Mouse (Mus musculus): ENCODE results near the gene Taar5. TPM values are rescaled to one million over a fixed set of nuclear protein-coding genes. Genes with fewer than 3 reads are reported as not detected.

Taar5 gene
- total RNA-seq, 1 experiment: not detected

DNA sequence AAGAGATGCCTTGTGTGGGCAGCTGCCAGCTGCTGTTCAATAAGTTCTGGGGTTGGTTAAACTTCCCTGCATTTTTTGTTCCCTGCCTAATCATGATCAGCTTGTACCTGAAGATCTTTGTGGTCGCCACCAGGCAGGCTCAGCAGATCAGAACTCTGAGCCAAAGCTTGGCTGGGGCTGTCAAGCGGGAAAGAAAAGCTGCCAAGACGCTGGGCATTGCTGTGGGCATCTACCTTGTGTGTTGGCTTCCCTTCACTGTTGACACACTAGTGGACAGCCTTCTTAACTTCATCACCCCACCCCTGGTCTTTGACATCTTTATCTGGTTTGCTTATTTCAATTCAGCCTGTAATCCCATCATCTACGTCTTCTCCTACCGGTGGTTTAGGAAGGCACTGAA is 750 bp downstream of the Taar5 start:
- Histone ChIP-seq H3K4me3 (ENCODE audit: insufficient read depth in 1 of 2, low read depth in 1 of 2, low read length in 2 of 2, poor library complexity in 1 of 2, severe bottlenecking in 1 of 2) (no peak overlapping the region), H3K36me3 (ENCODE audit: control insufficient read depth, insufficient read depth, low read length, poor library complexity, severe bottlenecking) (no peaks in the 10 kb centered on the region), H3K9ac (ENCODE audit: insufficient read depth, low read depth, low read length, poor library complexity, severe bottlenecking) (no peak overlapping the region), H3K27ac (ENCODE audit: insufficient read depth, low read depth, low read length, poor library complexity, severe bottlenecking) (no peak overlapping the region), H3K4me1 (ENCODE audit: control insufficient read depth in 2 of 2, insufficient read depth in 2 of 2, low read length in 2 of 2, poor library complexity in 1 of 2) (0 out of 4 replicates have a peak, but pooled peaks cover 0 to 2% of the 10 kb centered on the region in 2 experiments), H3K9me3 (ENCODE audit: control insufficient read depth, insufficient read depth, low read depth, low read length) (no peaks in the 10 kb centered on the region)
- no peak for DNase-seq (ENCODE audit: low read depth, low spot score)
- TF ChIP-seq ZNF384 (IDR thresholded peaks at IDR 0.05; ENCODE audit: low read depth, low read length) (no peak), MAFK (IDR thresholded peaks at IDR 0.05; ENCODE audit: insufficient read depth, low read depth, low read length) (no peak), HCFC1 (IDR thresholded peaks at IDR 0.05; ENCODE audit: borderline replicate concordance, insufficient read depth, low read length) (no peak), ZC3H11A (IDR thresholded peaks at IDR 0.05; ENCODE audit: borderline replicate concordance, low read depth, low read length) (no peak), CHD2 (IDR thresholded peaks at IDR 0.05; ENCODE audit: low read depth, low read length) (no peak)
- in situ Hi-C loops (cut with MboI; ENCODE audit: low sequenced_read_pairs in 2 of 2, unreplicated experiment in 2 of 2): loop anchor here in 1 of 2 experiments (25.0 kb wide), 1 partner anchor 641 kb away; no protein-coding TSS in a partner anchor

DNA sequence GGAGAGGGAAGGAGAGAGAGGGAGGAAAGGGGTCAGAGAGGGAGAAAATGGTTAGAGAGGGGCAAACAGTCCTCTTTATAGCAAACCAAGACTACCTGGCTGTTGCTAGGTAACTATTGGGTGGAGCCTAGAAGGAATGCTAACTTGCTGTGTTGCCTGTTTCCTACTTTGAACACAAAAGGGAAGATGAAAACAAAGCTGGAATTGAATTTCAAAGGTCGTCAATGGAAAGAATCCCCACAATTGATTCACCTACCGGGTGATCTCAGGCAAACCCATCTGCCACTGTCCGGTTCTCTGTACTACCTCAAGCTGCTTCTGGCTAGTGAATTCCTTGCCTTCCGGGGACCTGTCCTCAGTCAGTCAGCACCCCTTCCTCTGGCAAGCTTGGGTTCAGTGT is 7.5 kb downstream of the Taar5 start:
- TF ChIP-seq CHD2 (IDR thresholded peaks at IDR 0.05; ENCODE audit: low read depth, low read length): no peak
- no peak for TF ChIP-seq ZC3H11A (IDR thresholded peaks at IDR 0.05; ENCODE audit: borderline replicate concordance, low read depth, low read length)
- no peak for TF ChIP-seq HCFC1 (IDR thresholded peaks at IDR 0.05; ENCODE audit: borderline replicate concordance, insufficient read depth, low read length)
- TF ChIP-seq ZNF384 (IDR thresholded peaks at IDR 0.05; ENCODE audit: low read depth, low read length): no peak
- no peak for TF ChIP-seq MAFK (IDR thresholded peaks at IDR 0.05; ENCODE audit: insufficient read depth, low read depth, low read length)
- Histone ChIP-seq H3K4me3 (ENCODE audit: insufficient read depth in 1 of 2, low read depth in 1 of 2, low read length in 2 of 2, poor library complexity in 1 of 2, severe bottlenecking in 1 of 2) (no peak overlapping the region), H3K9ac (ENCODE audit: insufficient read depth, low read depth, low read length, poor library complexity, severe bottlenecking) (no peak overlapping the region), H3K9me3 (ENCODE audit: control insufficient read depth, insufficient read depth, low read depth, low read length) (no peaks in the 10 kb centered on the region), H3K36me3 (ENCODE audit: control insufficient read depth, insufficient read depth, low read length, poor library complexity, severe bottlenecking) (no peaks in the 10 kb centered on the region), H3K4me1 (ENCODE audit: control insufficient read depth in 2 of 2, insufficient read depth in 2 of 2, low read length in 2 of 2, poor library complexity in 1 of 2) (peaks cover 2 to 4% of the 10 kb centered on the region in 2 experiments), H3K27ac (ENCODE audit: insufficient read depth, low read depth, low read length, poor library complexity, severe bottlenecking) (no peak overlapping the region)
- in situ Hi-C loops (cut with MboI; ENCODE audit: low sequenced_read_pairs in 2 of 2, unreplicated experiment in 2 of 2): no loop called here
- DNase-seq (ENCODE audit: low read depth, low spot score): peak; percentile 62

GRCm38 (mm10) chr10:23978901-23979705 is 8.6 kb downstream of the Taar5 start:
- no peak overlapping the region for H3K9ac ChIP-seq (ENCODE audit: insufficient read depth, low read depth, low read length, poor library complexity, severe bottlenecking)
- H3K4me1 ChIP-seq (ENCODE audit: control insufficient read depth in 2 of 2, insufficient read depth in 2 of 2, low read length in 2 of 2, poor library complexity in 1 of 2): peaks cover 2 to 4% of the 10 kb centered on the region in 2 experiments
- no peaks in the 10 kb centered on the region for H3K9me3 ChIP-seq (ENCODE audit: control insufficient read depth, insufficient read depth, low read depth, low read length)
- no peaks in the 10 kb centered on the region for H3K36me3 ChIP-seq (ENCODE audit: control insufficient read depth, insufficient read depth, low read length, poor library complexity, severe bottlenecking)
- H3K27ac ChIP-seq (ENCODE audit: insufficient read depth, low read depth, low read length, poor library complexity, severe bottlenecking): no peak overlapping the region
- no peak overlapping the region for H3K4me3 ChIP-seq (ENCODE audit: insufficient read depth in 1 of 2, low read depth in 1 of 2, low read length in 2 of 2, poor library complexity in 1 of 2, severe bottlenecking in 1 of 2)
- no peak for TF ChIP-seq HCFC1 (IDR thresholded peaks at IDR 0.05; ENCODE audit: borderline replicate concordance, insufficient read depth, low read length)
- TF ChIP-seq MAFK (IDR thresholded peaks at IDR 0.05; ENCODE audit: insufficient read depth, low read depth, low read length): no peak
- peak; percentile 90 for TF ChIP-seq ZC3H11A (IDR thresholded peaks at IDR 0.05; ENCODE audit: borderline replicate concordance, low read depth, low read length)
- TF ChIP-seq CHD2 (IDR thresholded peaks at IDR 0.05; ENCODE audit: low read depth, low read length): no peak
- TF ChIP-seq ZNF384 (IDR thresholded peaks at IDR 0.05; ENCODE audit: low read depth, low read length): no peak
- DNase-seq (ENCODE audit: low read depth, low spot score): peak; percentile 91
- in situ Hi-C loops (cut with MboI; ENCODE audit: low sequenced_read_pairs in 2 of 2, unreplicated experiment in 2 of 2): no loop called here

- DNase-seq (ENCODE audit: low read depth, low spot score): no peak
- no peak within 1 kb of the TSS for H3K9ac ChIP-seq (ENCODE audit: insufficient read depth, low read depth, low read length, poor library complexity, severe bottlenecking)
- no peak within 1 kb of the TSS for H3K27ac ChIP-seq (ENCODE audit: insufficient read depth, low read depth, low read length, poor library complexity, severe bottlenecking)
- in situ Hi-C loops (cut with MboI; ENCODE audit: low sequenced_read_pairs in 2 of 2, unreplicated experiment in 2 of 2): no loop called here
- no peaks in the 10 kb centered on the region for H3K36me3 ChIP-seq (ENCODE audit: control insufficient read depth, insufficient read depth, low read length, poor library complexity, severe bottlenecking)
- TF ChIP-seq ZNF384 (IDR thresholded peaks at IDR 0.05; ENCODE audit: low read depth, low read length) (no peak), MAFK (IDR thresholded peaks at IDR 0.05; ENCODE audit: insufficient read depth, low read depth, low read length) (no peak), ZC3H11A (IDR thresholded peaks at IDR 0.05; ENCODE audit: borderline replicate concordance, low read depth, low read length) (no peak), CHD2 (IDR thresholded peaks at IDR 0.05; ENCODE audit: low read depth, low read length) (no peak), HCFC1 (IDR thresholded peaks at IDR 0.05; ENCODE audit: borderline replicate concordance, insufficient read depth, low read length) (no peak)
- H3K9me3 ChIP-seq (ENCODE audit: control insufficient read depth, insufficient read depth, low read depth, low read length): no peaks in the 10 kb centered on the region
- H3K4me1 ChIP-seq (ENCODE audit: control insufficient read depth in 2 of 2, insufficient read depth in 2 of 2, low read length in 2 of 2, poor library complexity in 1 of 2): no peaks in the 10 kb centered on the region
- H3K4me3 ChIP-seq (ENCODE audit: insufficient read depth in 1 of 2, low read depth in 1 of 2, low read length in 2 of 2, poor library complexity in 1 of 2, severe bottlenecking in 1 of 2): no peak within 1 kb of the TSS
Observed at GRCm38 (mm10) chr10:23985546-23985945, 15.0 kb downstream of the Taar5 start, which contains the start of gene Taar6. Gene Taar6 (minus strand): TSS chr10:23985646.
